Mouse (Mus musculus) MEL (cell line): ENCODE measurements around the gene Nmrk1.

Experiments used
- CTCF ChIP-seq, 3 experiments: IDR thresholded peaks in 2 of 3; conservative IDR thresholded peaks in 1 of 3; 2 replicates each; pipeline ENCODE4 v1.5.1; 2011 to 2012; ENCODE audit warnings: low read length in 3 of 3, low read depth in 2 of 3, mild to moderate bottlenecking in 2 of 3, improper control_type of control experiment in 1 of 3, inconsistent platforms in 1 of 3, mixed read lengths in 1 of 3, moderate library complexity in 1 of 3; ENCODE audit not compliant: control insufficient read depth in 1 of 3, insufficient read depth in 1 of 3, poor library complexity in 1 of 3, severe bottlenecking in 1 of 3
- NRF1 ChIP-seq: IDR thresholded peaks from 2 replicates; pipeline ENCODE4 v1.6.1; 2014; ENCODE audit warnings: low read depth, mild to moderate bottlenecking, inconsistent platforms, low read length, improper control_type of control experiment, moderate library complexity; ENCODE audit not compliant: poor library complexity, insufficient read depth, severe bottlenecking
- POLR2A ChIP-seq, 2 experiments: IDR thresholded peaks; 2 replicates each; pipeline ENCODE4 v1.6.1; 2011 to 2012; ENCODE audit warnings: low read length in 2 of 2, mild to moderate bottlenecking in 2 of 2, control low read depth in 1 of 2, improper control_type of control experiment in 1 of 2, low read depth in 1 of 2, moderate library complexity in 1 of 2; ENCODE audit not compliant: control insufficient read depth in 1 of 2, insufficient read depth in 1 of 2, poor library complexity in 1 of 2
- ZNF384 ChIP-seq: IDR thresholded peaks from 2 replicates; pipeline ENCODE4 v1.6.1; 2012; ENCODE audit warnings: low read depth, mild to moderate bottlenecking, inconsistent platforms, low read length, improper control_type of control experiment

GRCm38 (mm10) chr19:18593722-18594121, 38.0 kb upstream of the Nmrk1 start:
- TF ChIP-seq CTCF (IDR thresholded peaks at IDR 0.05 in 2 of 3, conservative IDR thresholded peaks at IDR 0.05 in 1 of 3; ENCODE audit: control insufficient read depth in 1 of 3, insufficient read depth in 1 of 3, low read depth in 2 of 3, low read length in 3 of 3, poor library complexity in 1 of 3, severe bottlenecking in 1 of 3) (no peak), ZNF384 (no peak), NRF1 (no peak), POLR2A (IDR thresholded peaks at IDR 0.05; ENCODE audit: control insufficient read depth in 1 of 2, insufficient read depth in 1 of 2, low read depth in 1 of 2, low read length in 2 of 2, poor library complexity in 1 of 2) (no peak)
